Mouse (Mus musculus): ENCODE data around the gene Sh3bgrl3.

GRCm38 (mm10) chr4:134102742-134103119, 25.9 kb downstream of the Sh3bgrl3 start:
- no peak for TF ChIP-seq POLR2A (IDR thresholded peaks at IDR 0.05; ENCODE audit: extremely low read depth, insufficient read depth, low read length)
- no peak for TF ChIP-seq CTCF (IDR thresholded peaks at IDR 0.05; ENCODE audit: low read depth, low read length)
